Mouse (Mus musculus) heart, adult 11 months (tissue): ENCODE data around the gene Mgarp.
"Not testable (repeated sequence)": the region's sequence is repeated elsewhere in the genome, so short reads cannot be mapped to it uniquely, and the experiment has no call there.

Experiments used
- DNase-seq: peaks from one replicate; pipeline ENCODE4 v3.0.0; 2022

The Mgarp gene

DNA sequence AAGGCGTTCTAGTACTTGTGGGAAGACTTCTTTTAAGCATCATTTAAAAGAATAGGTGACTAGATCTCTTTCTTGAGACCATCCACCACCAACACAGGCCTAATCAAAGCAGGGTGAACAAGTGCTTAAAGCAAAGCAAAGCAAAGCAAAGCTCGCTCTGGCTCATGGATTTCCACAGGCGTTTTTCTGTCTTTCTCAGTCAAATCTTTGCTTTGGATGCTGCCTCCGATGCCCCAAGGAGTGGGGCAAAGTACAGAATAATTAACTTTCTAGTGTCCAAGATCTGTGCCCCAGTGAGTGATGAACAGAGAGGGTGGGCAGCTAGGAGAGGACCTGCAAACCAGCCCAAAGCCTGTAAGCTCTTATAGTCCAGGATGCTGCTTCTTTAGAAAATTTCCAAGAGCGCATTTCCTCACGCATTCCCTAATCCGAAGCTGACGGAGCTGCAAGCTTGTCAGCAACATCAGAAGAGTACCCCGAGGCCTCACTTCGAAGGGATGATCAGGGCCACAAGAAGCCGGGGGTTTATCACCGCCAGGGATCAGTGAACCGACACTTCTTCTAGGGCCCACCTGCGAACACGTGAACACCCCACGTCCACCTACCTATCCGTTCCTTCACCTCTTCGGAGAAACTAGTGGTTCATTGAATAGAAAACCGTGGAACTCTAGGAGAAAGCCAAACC, 935 bp downstream of the Mgarp start:
- no peak for DNase-seq

GRCm38 (mm10) chr3:51394881-51395280, 1.7 kb downstream of the Mgarp start:
- DNase-seq: no peak

DNA sequence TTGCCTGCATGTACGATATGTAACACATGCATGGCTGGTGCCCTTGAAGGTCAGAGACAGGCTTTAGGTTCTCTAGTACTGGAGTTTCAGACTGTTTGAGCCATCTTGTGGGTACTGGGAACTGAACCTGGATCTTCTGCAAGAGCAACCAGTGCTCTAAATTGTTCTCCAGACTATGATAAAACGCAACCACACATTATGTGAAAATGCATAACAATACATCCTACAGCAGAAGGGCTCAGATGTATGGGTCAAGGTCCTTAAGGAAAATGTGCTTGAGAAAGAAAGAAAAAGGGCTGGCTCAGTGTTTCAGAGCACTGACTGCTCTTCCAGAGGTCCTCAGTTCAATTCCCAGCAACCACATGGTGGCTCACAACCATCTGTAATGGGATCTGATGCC, 2.9 kb downstream of the Mgarp start:
- no peak for DNase-seq

- DNase-seq: not testable (repeated sequence)
These were observed 3.5 kb downstream of the Mgarp start for GRCm38 (mm10) chr3:51393018-51393417.

GRCm38 (mm10) chr3:51391591-51391990, 4.9 kb downstream of the Mgarp start:
- no peak for DNase-seq

GRCm38 (mm10) chr3:51391095-51391494, 5.4 kb downstream of the Mgarp start:
- no peak for DNase-seq

DNA sequence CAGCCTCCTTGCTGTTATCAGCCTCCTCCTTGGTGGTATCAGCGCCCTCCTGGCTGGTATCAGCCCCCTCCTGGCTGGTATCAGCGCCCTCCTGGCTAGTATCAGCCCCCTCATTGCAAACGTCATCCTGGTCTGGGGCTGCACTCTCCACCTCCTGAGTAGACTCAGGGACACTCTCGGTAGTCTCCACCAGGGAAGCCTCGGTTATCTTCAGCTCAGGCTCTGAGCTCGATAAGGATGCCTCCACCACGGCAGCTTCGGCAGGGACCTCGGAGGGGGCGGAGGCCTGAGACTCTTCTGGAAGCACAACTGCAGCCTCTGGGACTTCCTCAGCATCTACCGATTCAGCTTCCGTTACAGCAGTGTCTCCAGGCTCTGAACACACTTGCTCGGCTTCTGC, 7.6 kb downstream of the Mgarp start:
- no peak for DNase-seq

GRCm38 (mm10) chr3:51387868-51388381, 8.6 kb downstream of the Mgarp start:
- DNase-seq: no peak

DNA sequence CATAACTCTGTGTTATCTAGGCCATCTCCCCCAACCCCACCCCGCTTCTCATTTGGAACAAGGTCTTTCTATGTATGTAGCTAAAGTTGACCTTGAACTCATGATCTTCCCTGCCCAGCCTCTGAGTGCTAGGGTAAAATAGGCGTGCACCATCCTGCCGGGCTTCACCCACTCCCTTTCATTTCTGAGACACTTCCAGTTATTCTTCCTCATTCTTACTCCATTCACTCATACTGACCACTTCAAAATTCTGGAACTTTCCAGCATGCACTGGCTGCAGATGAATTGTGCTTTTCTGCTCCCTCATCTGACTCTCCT, 9.4 kb downstream of the Mgarp start:
- peak; percentile 88 for DNase-seq

DNA sequence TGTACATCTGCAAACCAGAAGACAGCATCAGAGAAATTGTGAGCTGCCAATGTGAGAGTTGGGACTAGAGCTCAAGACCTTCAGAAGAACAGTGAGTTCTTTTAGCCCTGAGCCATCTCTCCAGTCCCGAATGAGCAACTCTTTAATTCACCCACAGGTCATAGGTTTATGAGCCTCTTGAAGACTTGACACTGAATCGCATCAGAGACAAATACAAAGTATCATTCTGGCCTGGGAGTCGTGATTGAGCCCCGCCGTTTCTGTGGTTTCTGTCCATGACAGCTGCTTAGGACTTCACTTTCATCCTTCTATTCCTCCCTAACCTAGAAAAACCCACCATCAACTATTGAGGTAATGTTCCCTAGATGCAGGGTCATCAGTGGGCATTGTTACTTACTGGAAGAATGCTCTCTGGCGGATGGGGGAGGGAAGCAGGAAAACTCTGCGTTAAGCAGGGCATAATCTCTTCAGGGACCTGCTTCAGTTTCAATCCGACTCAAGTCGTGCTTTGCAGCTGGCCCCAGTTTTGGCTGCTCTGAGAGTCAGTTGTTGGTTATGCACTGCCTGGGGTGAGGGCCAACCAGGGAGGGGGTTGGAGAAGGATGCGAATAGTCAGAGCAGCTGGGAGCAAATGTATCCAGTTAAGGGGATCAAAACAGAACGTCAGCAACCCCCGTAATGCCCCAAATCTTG, 10.0 kb downstream of the Mgarp start:
- DNase-seq: peak; percentile 97

DNA sequence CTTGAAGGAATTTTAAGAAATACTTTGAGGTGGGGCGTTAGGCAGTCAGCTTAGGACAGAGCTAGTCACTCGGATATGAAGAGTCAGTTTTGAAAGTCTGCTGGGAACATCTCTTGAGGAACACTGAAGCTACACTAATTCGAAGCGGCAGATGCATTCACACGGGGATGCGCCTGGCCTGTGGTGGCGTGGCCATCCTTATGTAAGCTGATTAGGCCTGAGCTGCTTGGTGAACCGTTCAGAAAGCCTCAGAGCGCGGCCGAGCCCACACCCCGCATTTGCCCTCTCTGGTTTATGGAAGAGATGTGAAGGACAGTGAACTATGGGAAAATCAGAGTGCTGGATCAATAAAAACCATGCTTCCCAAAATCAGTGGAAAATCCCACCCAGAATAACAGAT, 13.1 kb downstream of the Mgarp start:
- peak; percentile 79 for DNase-seq

DNA sequence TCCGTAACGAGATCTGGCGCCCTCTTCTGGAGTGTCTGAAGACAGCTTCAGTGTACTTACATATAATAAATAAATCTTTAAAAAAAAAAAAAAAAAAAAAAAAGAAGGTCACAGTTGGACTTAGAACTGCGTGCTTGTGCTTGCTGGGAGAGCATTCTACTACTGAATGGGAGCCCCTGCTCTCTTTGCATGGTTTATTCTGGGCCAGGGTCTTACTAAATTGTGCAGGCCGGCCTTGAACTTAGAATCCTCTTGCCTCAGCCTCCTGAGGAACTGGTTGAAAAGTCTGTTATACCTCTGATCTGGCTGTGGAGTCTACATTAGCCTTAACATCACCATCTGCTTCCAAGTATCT, 15.9 kb downstream of the Mgarp start:
- peak; percentile 90 for DNase-seq

DNA sequence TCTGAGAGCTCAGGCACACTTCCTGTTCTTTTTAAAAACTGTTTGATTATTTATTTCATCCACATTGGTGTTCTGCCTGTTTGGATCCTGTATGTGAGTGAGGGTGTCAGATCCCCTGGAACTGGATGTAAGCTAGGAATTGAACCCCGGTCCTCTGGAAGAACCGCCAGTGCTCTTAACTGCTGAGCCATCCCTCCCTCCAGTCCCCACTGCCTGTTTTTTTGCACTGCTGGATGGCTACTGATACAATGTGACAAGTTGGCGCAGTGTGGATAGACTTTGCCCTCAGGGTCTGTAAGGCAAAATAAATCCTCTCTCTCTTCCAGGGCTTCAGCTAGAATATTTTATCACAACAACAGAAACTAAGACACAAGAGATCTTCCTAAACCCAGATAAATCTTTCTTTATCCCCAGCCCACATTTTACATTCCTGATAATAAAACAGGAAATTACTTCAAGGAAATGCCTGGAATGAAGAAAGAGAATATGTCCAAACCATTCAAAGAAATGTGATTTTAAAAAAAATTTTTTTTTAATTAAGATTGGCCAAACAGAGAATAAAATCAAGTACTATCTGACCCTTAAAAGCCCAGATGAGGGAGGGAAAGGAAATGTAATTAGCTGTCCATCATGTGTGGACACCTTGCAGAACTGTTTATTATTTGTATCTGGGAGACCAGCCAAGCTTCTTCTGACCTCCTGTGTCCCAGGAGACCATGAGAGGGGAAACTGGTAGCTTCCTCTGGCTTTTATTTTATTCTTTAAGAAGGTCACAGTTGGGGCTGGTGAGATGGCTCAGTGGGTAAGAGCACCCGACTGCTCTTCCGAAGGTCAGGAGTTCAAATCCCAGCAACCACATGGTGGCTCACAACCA, 16.5 kb downstream of the Mgarp start:
- peak; percentile 95 for DNase-seq

- DNase-seq: no peak
These were observed 17.9 kb downstream of the Mgarp start for GRCm38 (mm10) chr3:51378665-51378946.

- peak; percentile 84 for DNase-seq
These were observed 18.5 kb downstream of the Mgarp start for GRCm38 (mm10) chr3:51377878-51378664.

DNA sequence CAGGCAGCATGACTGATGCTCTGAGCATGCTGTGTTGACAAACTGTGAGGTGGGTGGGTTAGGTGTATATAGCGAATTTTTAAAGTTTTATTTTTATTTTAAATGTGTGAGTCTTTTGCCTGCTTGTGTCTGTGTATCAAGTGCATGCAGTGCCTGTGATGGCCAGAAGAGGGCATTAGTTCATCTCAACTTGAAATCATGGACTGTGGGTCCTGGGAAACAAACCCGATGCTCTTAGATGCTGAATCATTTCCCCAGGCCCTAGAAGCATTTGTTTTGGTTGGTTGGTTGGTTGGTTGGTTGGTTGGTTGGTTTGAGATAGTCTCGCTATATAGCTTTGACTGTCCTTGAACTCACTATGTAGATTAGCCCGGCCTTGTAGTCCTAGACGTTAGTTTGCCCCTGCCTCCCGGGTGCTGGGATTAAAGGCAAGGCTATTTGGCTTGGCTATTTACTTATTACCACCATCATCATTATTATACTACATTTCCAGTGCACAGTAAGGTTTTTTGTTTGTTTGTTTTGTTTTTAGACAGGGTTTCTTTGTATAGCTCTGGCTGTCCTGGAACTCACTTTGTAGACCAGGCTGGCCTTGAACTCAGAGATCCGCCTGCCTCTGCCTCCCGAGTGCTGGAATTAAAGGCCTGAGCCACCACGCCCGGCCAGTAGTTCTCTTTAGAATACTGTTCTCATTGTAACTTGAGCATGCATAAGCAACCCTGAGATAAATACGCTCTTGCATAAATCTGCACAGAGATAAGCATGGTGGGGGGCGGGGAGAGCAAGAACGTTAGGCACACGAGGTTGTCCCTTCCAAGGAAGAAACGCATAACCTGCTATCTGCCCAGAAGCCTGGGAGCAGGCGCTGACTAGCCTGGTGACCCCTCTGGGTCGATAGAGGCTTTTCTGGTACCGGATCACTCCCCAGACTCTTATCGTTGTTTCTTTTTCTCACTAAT, 21.0 kb downstream of the Mgarp start:
- DNase-seq: no peak

- no peak for DNase-seq
These were observed 23.0 kb downstream of the Mgarp start for GRCm38 (mm10) chr3:51373544-51373943.

GRCm38 (mm10) chr3:51372883-51373282, 23.7 kb downstream of the Mgarp start:
- no peak for DNase-seq

DNA sequence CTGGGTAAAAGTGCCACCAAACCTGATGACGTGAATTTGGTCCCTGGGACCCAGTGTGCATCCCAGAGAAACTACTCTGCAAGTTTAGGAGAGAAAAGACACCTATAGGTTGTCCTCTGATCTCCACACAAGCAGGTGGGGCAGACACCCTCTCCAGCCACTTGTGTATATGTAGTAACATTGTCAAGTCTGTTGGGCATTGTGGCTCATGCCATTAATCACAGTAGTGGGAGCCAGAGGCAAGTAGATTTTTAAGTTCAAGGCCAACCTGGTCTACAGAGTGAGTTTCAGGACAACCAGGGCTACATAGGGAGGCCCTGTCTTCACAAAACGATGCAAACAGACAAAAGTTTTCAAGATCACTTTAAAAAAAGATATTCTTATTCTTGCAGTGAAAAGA, 24.7 kb downstream of the Mgarp start:
- no peak for DNase-seq

GRCm38 (mm10) chr3:51368011-51368410, 28.5 kb downstream of the Mgarp start:
- DNase-seq: no peak

GRCm38 (mm10) chr3:51366926-51367325, 29.6 kb downstream of the Mgarp start:
- no peak for DNase-seq

DNA sequence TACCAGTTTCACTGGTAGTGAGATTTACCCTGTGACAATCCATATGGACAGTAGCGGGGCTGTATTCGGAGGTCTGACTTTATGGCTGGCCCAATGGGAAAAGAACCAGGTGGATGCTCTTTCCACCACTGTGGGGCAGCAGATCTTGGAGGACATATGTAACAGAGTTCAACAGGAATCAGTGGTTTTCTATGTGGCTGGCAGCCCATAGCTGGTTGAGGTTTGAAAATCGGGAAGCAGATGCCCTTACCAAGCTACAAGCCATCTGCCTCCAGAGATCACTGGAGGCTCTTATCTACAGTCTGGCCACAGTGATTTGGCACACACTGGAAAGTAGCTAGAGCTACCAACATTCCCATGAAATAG, 31.0 kb downstream of the Mgarp start:
- DNase-seq: no peak
